Mouse (Mus musculus) embryonic facial prominence, embryonic 11.5 days (tissue): ENCODE measurements around the gene Mynn. TPM values are rescaled to one million over a fixed set of nuclear protein-coding genes. Genes with fewer than 3 reads are reported as not detected.
A peak's percentile ranks its signal among the peaks of the same experiment; 100 is the strongest.

ENCODE experiments used
- ATAC-seq: fragments of 200-750 bp; cut with Nextera tagmentation; replicated peaks from 2 replicates; pipeline ENCODE4 v1.8.0; 2017; ENCODE audit warnings: low read depth; ENCODE audit not compliant: insufficient number of reproducible peaks, low FRiP score, low TSS enrichment
- DNase-seq: peaks from one replicate; pipeline ENCODE4 v3.0.0-alpha.2; 2015; ENCODE audit warnings: low spot score
- H3K27ac ChIP-seq: fragments of 300-500 bp; sonication (generic); replicated peaks from 2 replicates; pipeline ENCODE4 v1.5.1; 2014; ENCODE audit warnings: mild to moderate bottlenecking, low read depth, low read length, control low read depth
- H3K27me3 ChIP-seq: fragments of 300-500 bp; sonication (generic); 2 replicates; pipeline ENCODE4 v1.6.1; 2014; ENCODE audit warnings: mild to moderate bottlenecking, low read length, moderate library complexity, mixed read lengths; ENCODE audit not compliant: control insufficient read depth, insufficient read depth
- H3K36me3 ChIP-seq: fragments of 300-500 bp; sonication (generic); replicated peaks from 2 replicates; pipeline ENCODE4 v1.6.1; 2014; ENCODE audit warnings: low read depth, mild to moderate bottlenecking, low read length, moderate library complexity, mixed read lengths; ENCODE audit not compliant: control insufficient read depth, insufficient read depth
- H3K4me1 ChIP-seq: fragments of 300-500 bp; sonication (generic); 2 replicates; pipeline ENCODE4 v1.6.1; 2014; ENCODE audit warnings: low read length, mixed read lengths; ENCODE audit not compliant: control insufficient read depth, insufficient read depth
- H3K4me2 ChIP-seq: fragments of 300-500 bp; sonication (generic); 2 replicates; pipeline ENCODE4 v1.6.1; 2014; ENCODE audit warnings: low read depth, mild to moderate bottlenecking, control low read depth, low read length, moderate library complexity
- H3K4me3 ChIP-seq: fragments of 300-500 bp; sonication (generic); 2 replicates; pipeline ENCODE4 v1.5.1; 2014; ENCODE audit warnings: low read depth, low read length, control low read depth
- H3K9ac ChIP-seq: fragments of 300-500 bp; sonication (generic); replicated peaks from 2 replicates; pipeline ENCODE4 v1.6.1; 2014; ENCODE audit warnings: mild to moderate bottlenecking, control low read depth, low read length
- H3K9me3 ChIP-seq: fragments of 300-500 bp; sonication (generic); replicated peaks from 2 replicates; pipeline ENCODE4 v1.6.1; 2016; ENCODE audit warnings: mild to moderate bottlenecking, low read length, inconsistent platforms, mixed read lengths; ENCODE audit not compliant: control insufficient read depth
- WGBS: fragments of 180-500 bp; shearing (Covaris S2); extraction: QIAGEN DNeasy Blood & Tissue Kit; methylation state at CpG from one replicate; pipeline ENCODE4 v1.1.7; 2014; 5-methylcytosine and 5-hydroxymethylcytosine counted together
- polyA plus RNA-seq: library from polyadenylated mRNA; unstranded; fragments of >200 nt; fragmentation: Nextera tagmentation; extraction: Ambion mirVana; gene quantifications from 2 replicates; pipeline ENCODE4 v1.2.1, GENCODE M21; 2014

Gene Mynn
- polyA plus RNA-seq, 1 experiment from 2014 or later = 38.7 TPM

- H3K9me3 ChIP-seq = no peaks in the 10 kb centered on the region
- no peak overlapping the region for H3K9ac ChIP-seq
- H3K4me3 ChIP-seq = no peak overlapping the region
- no peak overlapping the region for H3K27ac ChIP-seq
- no peaks in the 10 kb centered on the region for H3K4me1 ChIP-seq
- ATAC-seq = no peak; the same call in 1 of the 2 replicates
- no peak overlapping the region for H3K4me2 ChIP-seq
- H3K27me3 ChIP-seq = peaks cover 2% of the 10 kb centered on the region; the same call in 1 of the 2 replicates
- DNase-seq = peak; percentile 41
- WGBS = 73% methylated on average over 4 of the region's 4 CpGs
- H3K36me3 ChIP-seq = no peaks in the 10 kb centered on the region
These were observed 8.0 kb upstream of the Mynn start for GRCm38 (mm10) chr3:30593719-30594485.

- Histone ChIP-seq H3K27me3 (peaks cover 2% of the 10 kb centered on the region; the same call in 1 of the 2 replicates), H3K27ac (no peak overlapping the region), H3K9me3 (no peaks in the 10 kb centered on the region), H3K4me3 (peak overlapping the region; percentile 66), H3K4me1 (no peaks in the 10 kb centered on the region), H3K9ac (peak overlapping the region; percentile 83), H3K36me3 (no peaks in the 10 kb centered on the region), H3K4me2 (peak overlapping the region; percentile 89)
- WGBS = under 1% methylated on average over 62 of the region's 62 CpGs
- DNase-seq = peak; percentile 66
- ATAC-seq = peak; percentile 71
These were observed 6.6 kb upstream of the Mynn start for GRCm38 (mm10) chr3:30595111-30595832.

- peaks cover 2% of the 10 kb centered on the region; the same call in 1 of the 2 replicates for H3K27me3 ChIP-seq
- H3K4me3 ChIP-seq = no peak overlapping the region
- no peaks in the 10 kb centered on the region for H3K36me3 ChIP-seq
- ATAC-seq = no peak
- H3K9me3 ChIP-seq = no peaks in the 10 kb centered on the region
- no peaks in the 10 kb centered on the region for H3K4me1 ChIP-seq
- no peak overlapping the region for H3K4me2 ChIP-seq
- 86% methylated on average over 7 of the region's 7 CpGs for WGBS
- DNase-seq = no peak
- H3K9ac ChIP-seq = no peak overlapping the region
- H3K27ac ChIP-seq = no peak overlapping the region
These were observed 4.6 kb upstream of the Mynn start for GRCm38 (mm10) chr3:30597271-30597670.

GRCm38 (mm10) chr3:30599711-30600545, 1.9 kb upstream of the Mynn start, which contains the start of gene Actrt3:
TSS of gene Actrt3 (minus strand) at chr3:30599939.
- Histone ChIP-seq H3K4me1 (no peaks in the 10 kb centered on the region), H3K9ac (peak within 1 kb of the TSS; percentile 51), H3K27ac (no peak within 1 kb of the TSS; the same call in 1 of the 2 replicates), H3K27me3 (peaks cover 2% of the 10 kb centered on the region; the same call in 1 of the 2 replicates), H3K4me2 (peak within 1 kb of the TSS; percentile 86), H3K9me3 (no peaks in the 10 kb centered on the region), H3K4me3 (peak within 1 kb of the TSS; percentile 45), H3K36me3 (no peaks in the 10 kb centered on the region)
- 1% methylated on average over 32 of the region's 32 CpGs for WGBS
- ATAC-seq (no peak), DNase-seq (peak; percentile 50)

- ATAC-seq (no peak), DNase-seq (peak; percentile 62)
- 0% methylated on average over 14 of the region's 14 CpGs for WGBS
- peak overlapping the region; percentile 86 for H3K4me2 ChIP-seq
- H3K36me3 ChIP-seq = no peaks in the 10 kb centered on the region
- H3K4me3 ChIP-seq = peak overlapping the region; percentile 45
- H3K9ac ChIP-seq = peak overlapping the region; percentile 51; the same call in 1 of the 2 replicates
- H3K27ac ChIP-seq = no peak overlapping the region; the same call in 1 of the 2 replicates
- peaks cover 2% of the 10 kb centered on the region; the same call in 1 of the 2 replicates for H3K27me3 ChIP-seq
- H3K9me3 ChIP-seq = no peaks in the 10 kb centered on the region
- H3K4me1 ChIP-seq = no peaks in the 10 kb centered on the region
These were observed 1.1 kb upstream of the Mynn start for GRCm38 (mm10) chr3:30600717-30601116.

GRCm38 (mm10) chr3:30601175-30601574, 690 bp upstream of the Mynn start:
- 0% methylated on average over 17 of the region's 17 CpGs for WGBS
- peaks cover 2% of the 10 kb centered on the region; the same call in 1 of the 2 replicates for H3K27me3 ChIP-seq
- no peaks in the 10 kb centered on the region for H3K9me3 ChIP-seq
- peak overlapping the region; percentile 47 for H3K4me2 ChIP-seq
- no peaks in the 10 kb centered on the region for H3K36me3 ChIP-seq
- H3K4me3 ChIP-seq = peak overlapping the region; percentile 45
- H3K27ac ChIP-seq = no peak overlapping the region
- no peak overlapping the region for H3K9ac ChIP-seq
- peak; percentile 94 for DNase-seq
- ATAC-seq = no peak
- no peaks in the 10 kb centered on the region for H3K4me1 ChIP-seq

GRCm38 (mm10) chr3:30601610-30602064, 228 bp upstream of the Mynn start:
- Histone ChIP-seq H3K9ac (no peak overlapping the region), H3K4me3 (peak overlapping the region; percentile 83), H3K4me1 (no peaks in the 10 kb centered on the region), H3K4me2 (peak overlapping the region; percentile 47), H3K36me3 (no peaks in the 10 kb centered on the region), H3K9me3 (no peaks in the 10 kb centered on the region), H3K27ac (peak overlapping the region; percentile 66), H3K27me3 (peaks cover 2% of the 10 kb centered on the region; the same call in 1 of the 2 replicates)
- DNase-seq (no peak), ATAC-seq (no peak)
- WGBS = under 1% methylated on average over 13 of the region's 13 CpGs
